Mouse (Mus musculus) MEL (cell line): ENCODE results near the gene Gpt2. TPM values are rescaled to one million over a fixed set of nuclear protein-coding genes. Genes with fewer than 3 reads are reported as not detected.
A peak's percentile ranks its signal among the peaks of the same experiment; 100 is the strongest.

Experiments used
- DNase-seq: peaks from one replicate; pipeline ENCODE4 v3.0.0; 2011; ENCODE audit warnings: low read depth, low spot score
- H3K27ac ChIP-seq: 2 replicates; pipeline ENCODE4 v1.5.1; 2012; ENCODE audit warnings: low read depth, mild to moderate bottlenecking, control low read depth, low read length, moderate library complexity; ENCODE audit not compliant: control insufficient read depth
- H3K27me3 ChIP-seq, 2 experiments: fragments of 150-350 bp in 1 of 2; sonication (generic) in 1 of 2; 2 replicates each; pipeline ENCODE4 v1.6.1; 2012; ENCODE audit warnings: low read length in 2 of 2, mild to moderate bottlenecking in 2 of 2, improper control_type of control experiment in 1 of 2, moderate library complexity in 1 of 2; ENCODE audit not compliant: insufficient read depth in 2 of 2, control insufficient read depth in 1 of 2
- H3K36me3 ChIP-seq, 2 experiments: 2 replicates each; pipeline ENCODE4 v1.6.1; 2012 to 2014; ENCODE audit warnings: low read length in 2 of 2, improper control_type of control experiment in 1 of 2, inconsistent platforms in 1 of 2, mild to moderate bottlenecking in 1 of 2; ENCODE audit not compliant: insufficient read depth in 2 of 2, control insufficient read depth in 1 of 2
- H3K4me1 ChIP-seq, 2 experiments: fragments of 150-350 bp in 1 of 2; sonication (generic) in 1 of 2; 2 replicates each; pipeline ENCODE4 v1.6.1; 2012; ENCODE audit warnings: low read length in 2 of 2, improper control_type of control experiment in 1 of 2, mild to moderate bottlenecking in 1 of 2; ENCODE audit not compliant: insufficient read depth in 2 of 2, control insufficient read depth in 1 of 2
- H3K4me3 ChIP-seq, 2 experiments: fragments of 150-350 bp in 1 of 2; sonication (generic) in 1 of 2; 2 replicates each; pipeline ENCODE4 v1.5.1; 2012; ENCODE audit warnings: low read depth in 2 of 2, low read length in 2 of 2, mild to moderate bottlenecking in 2 of 2, moderate library complexity in 2 of 2, control low read depth in 1 of 2, improper control_type of control experiment in 1 of 2; ENCODE audit not compliant: control insufficient read depth in 1 of 2, insufficient read depth in 1 of 2
- H3K79me2 ChIP-seq: 2 replicates; pipeline ENCODE4 v1.6.1; 2012; ENCODE audit warnings: mild to moderate bottlenecking, low read length, moderate library complexity; ENCODE audit not compliant: control insufficient read depth, poor library complexity, insufficient read depth
- H3K9ac ChIP-seq: 2 replicates; pipeline ENCODE4 v1.6.1; 2012; ENCODE audit warnings: low read depth, mild to moderate bottlenecking, control low read depth, low read length, moderate library complexity; ENCODE audit not compliant: control insufficient read depth, poor library complexity, severe bottlenecking
- H3K9me3 ChIP-seq: fragments of 150-350 bp; sonication (generic); replicated peaks from 2 replicates; pipeline ENCODE4 v1.6.1; 2012; ENCODE audit warnings: mild to moderate bottlenecking, low read length, improper control_type of control experiment, moderate library complexity; ENCODE audit not compliant: insufficient read depth
- BHLHE40 ChIP-seq: IDR thresholded peaks from 2 replicates; pipeline ENCODE4 v1.6.1; 2012; ENCODE audit warnings: low read depth, mild to moderate bottlenecking, inconsistent platforms, low read length, improper control_type of control experiment, borderline replicate concordance
- E2F4 ChIP-seq: IDR thresholded peaks from 2 replicates; pipeline ENCODE4 v1.6.1; 2011; ENCODE audit warnings: low read depth, low read length, improper control_type of control experiment, borderline replicate concordance
- ELF1 ChIP-seq: IDR thresholded peaks from 2 replicates; pipeline ENCODE4 v1.6.1; 2014; ENCODE audit warnings: low read depth, mild to moderate bottlenecking, inconsistent platforms, low read length, improper control_type of control experiment, moderate library complexity
- ETS1 ChIP-seq: IDR thresholded peaks from 2 replicates; pipeline ENCODE4 v1.6.1; 2012; ENCODE audit warnings: low read depth, mild to moderate bottlenecking, inconsistent platforms, low read length, improper control_type of control experiment, moderate library complexity
- HCFC1 ChIP-seq: IDR thresholded peaks from 2 replicates; pipeline ENCODE4 v1.6.1; 2012; ENCODE audit warnings: low read depth, mild to moderate bottlenecking, inconsistent platforms, low read length, improper control_type of control experiment, moderate library complexity
- NRF1 ChIP-seq: IDR thresholded peaks from 2 replicates; pipeline ENCODE4 v1.6.1; 2014; ENCODE audit warnings: low read depth, mild to moderate bottlenecking, inconsistent platforms, low read length, improper control_type of control experiment, moderate library complexity; ENCODE audit not compliant: poor library complexity, insufficient read depth, severe bottlenecking
- POLR2AphosphoS2 ChIP-seq: IDR thresholded peaks from 2 replicates; pipeline ENCODE4 v1.6.1; 2011; ENCODE audit warnings: low read length, improper control_type of control experiment
- TCF12 ChIP-seq: IDR thresholded peaks from 2 replicates; pipeline ENCODE4 v1.6.1; 2014; ENCODE audit warnings: low read depth, mild to moderate bottlenecking, inconsistent platforms, low read length, improper control_type of control experiment, moderate library complexity
- ZNF384 ChIP-seq: IDR thresholded peaks from 2 replicates; pipeline ENCODE4 v1.6.1; 2012; ENCODE audit warnings: low read depth, mild to moderate bottlenecking, inconsistent platforms, low read length, improper control_type of control experiment
- polyA plus RNA-seq, 2 experiments: library from polyadenylated mRNA; stranded (reverse) in 1 of 2; unstranded in 1 of 2; fragments of >175 nt in 1 of 2; fragments of >200 nt in 1 of 2; gene quantifications; 2 replicates each; pipeline versions ENCODE4 v1.2.1 to v1.2.4; 2012; ENCODE audit warnings: low replicate concordance in 2 of 2, low read depth in 1 of 2; ENCODE audit not compliant: insufficient read length in 2 of 2, insufficient read depth in 1 of 2, missing spikeins in 1 of 2
- total RNA-seq: library from RNA; depleted of rRNA; stranded (reverse); fragments of 300-350 nt; gene quantifications from 2 replicates; pipeline ENCODE4 v1.2.3, GENCODE M21; 2012

The Gpt2 gene
- total and polyA plus RNA-seq, 3 experiments = 10.2 to 25.3 TPM; not detected in 1

- H3K9me3 ChIP-seq = no peaks in the 10 kb centered on the region
- DNase-seq = no peak
- no peak overlapping the region for H3K9ac ChIP-seq
- H3K79me2 ChIP-seq = no peaks in the 10 kb centered on the region
- no peaks in the 10 kb centered on the region for H3K27me3 ChIP-seq
- no peak overlapping the region for H3K27ac ChIP-seq
- peaks cover 0 to 4% of the 10 kb centered on the region in 2 experiments; a peak in 2 of 4 replicates for H3K36me3 ChIP-seq
- H3K4me3 ChIP-seq = no peak overlapping the region
- H3K4me1 ChIP-seq = peaks cover 0 to 2% of the 10 kb centered on the region in 2 experiments; a peak in 2 of 4 replicates
- TF ChIP-seq TCF12 = peak; percentile 19; the same call in 1 of the 2 replicates
- TF ChIP-seq ZNF384 = 0 out of 2 replicates have a peak, but pooled peaks have one; percentile 37
- TF ChIP-seq ETS1 = no peak
- TF ChIP-seq BHLHE40 = no peak
These were observed 17.5 kb upstream of the Gpt2 start for GRCm38 (mm10) chr8:85474924-85475323.

DNA sequence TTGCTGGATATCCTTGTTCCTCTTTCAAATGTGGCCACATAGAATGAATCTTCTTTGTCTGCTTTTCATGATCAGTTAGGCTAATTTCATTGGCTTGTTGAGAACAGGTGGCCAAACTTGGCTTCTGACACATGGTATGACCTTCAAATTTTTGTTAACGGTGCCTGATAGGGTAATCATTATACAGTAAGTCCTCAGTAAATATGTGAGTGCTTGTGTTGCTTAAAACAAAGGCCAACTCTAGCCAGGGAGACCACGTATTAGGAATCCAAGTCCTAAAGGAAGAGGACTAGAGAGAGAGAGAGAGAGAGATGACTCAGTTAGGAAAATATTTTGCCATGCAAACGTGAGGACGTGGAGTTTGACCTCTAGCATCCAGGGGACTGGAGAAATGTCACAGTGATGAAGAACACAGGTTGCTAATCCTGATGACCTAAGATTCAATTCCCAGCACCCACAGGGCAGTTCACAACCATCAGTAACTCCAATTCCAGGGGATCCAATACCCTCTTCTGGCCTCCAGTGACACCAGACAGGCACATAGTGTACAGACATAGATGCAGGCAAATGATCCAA, 15.3 kb upstream of the Gpt2 start:
- H3K27ac ChIP-seq = no peak overlapping the region
- TF ChIP-seq NRF1 (no peak), HCFC1 (no peak), E2F4 (no peak)

DNA sequence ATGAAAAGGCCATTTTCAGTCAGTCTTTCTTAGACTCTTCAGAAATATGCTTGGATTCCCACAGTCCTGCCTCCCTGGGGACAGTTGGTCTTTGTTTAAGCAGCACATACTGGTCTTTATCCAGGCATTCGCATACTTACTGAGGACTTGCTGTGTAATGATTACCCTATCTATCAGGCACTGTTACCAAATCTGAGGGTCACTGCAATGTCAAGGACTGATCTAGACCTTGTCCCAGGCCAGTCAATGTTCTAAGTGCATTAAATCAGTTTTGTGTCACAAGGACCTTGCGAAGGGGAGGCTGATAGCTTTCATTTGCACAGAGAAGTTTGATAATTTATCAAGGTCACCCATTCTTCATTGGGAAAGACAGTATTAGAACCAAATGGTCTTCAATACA, 14.0 kb upstream of the Gpt2 start:
- Histone ChIP-seq H3K79me2 (no peaks in the 10 kb centered on the region), H3K4me1 (peaks cover 0 to 2% of the 10 kb centered on the region in 2 experiments; a peak in 2 of 4 replicates), H3K9ac (no peak overlapping the region), H3K9me3 (no peaks in the 10 kb centered on the region), H3K36me3 (peaks cover 0 to 4% of the 10 kb centered on the region in 2 experiments; a peak in 2 of 4 replicates), H3K27me3 (no peaks in the 10 kb centered on the region), H3K4me3 (no peak overlapping the region), H3K27ac (no peak overlapping the region)
- TF ChIP-seq ELF1 (no peak), POLR2AphosphoS2 (no peak)
- no peak for DNase-seq

More for the DNA sequence above, 15.3 kb upstream of the Gpt2 start:
- Histone ChIP-seq H3K4me1 (peaks cover 0 to 2% of the 10 kb centered on the region in 2 experiments; a peak in 2 of 4 replicates), H3K4me3 (no peak overlapping the region), H3K27me3 (no peaks in the 10 kb centered on the region), H3K79me2 (no peaks in the 10 kb centered on the region), H3K9ac (no peak overlapping the region), H3K36me3 (peaks cover 0 to 4% of the 10 kb centered on the region in 2 experiments; a peak in 2 of 4 replicates), H3K9me3 (no peaks in the 10 kb centered on the region)
- no peak for DNase-seq
